Mouse (Mus musculus): ENCODE data around the gene H2al1c.
"Not testable (repeated sequence)": the region's sequence is repeated elsewhere in the genome, so short reads cannot be mapped to it uniquely, and the experiment has no call there.

DNA sequence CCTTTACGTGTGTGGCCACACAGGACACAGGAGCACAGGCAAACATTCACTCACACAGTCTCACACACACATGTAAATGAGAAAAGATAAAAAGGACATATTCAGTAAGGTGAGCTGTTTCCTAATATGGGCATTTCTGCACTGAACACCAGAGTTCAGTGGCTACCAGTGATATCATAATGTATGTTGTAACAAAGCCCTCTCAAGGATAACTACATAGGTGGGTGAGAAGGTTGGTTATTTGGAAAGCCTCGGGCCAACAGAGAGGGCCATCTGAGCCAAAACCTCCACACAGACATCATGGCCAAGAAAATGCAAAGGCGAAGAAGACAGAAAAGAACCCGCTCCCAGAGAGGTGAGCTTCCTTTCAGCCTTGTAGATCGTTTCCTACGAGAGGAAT is at the start of gene H2al1c:
- TF ChIP-seq CTCF, POLR2A (IDR thresholded peaks at IDR 0.05; ENCODE audit: insufficient read depth, low read depth, low read length): not testable (repeated sequence)
